Mouse (Mus musculus): ENCODE results near the gene Mul1. TPM values are rescaled to one million over a fixed set of nuclear protein-coding genes. Genes with fewer than 3 reads are reported as not detected.
A peak's percentile ranks its signal among the peaks of the same experiment; 100 is the strongest.

Mul1 gene
- total and polyA plus RNA-seq, 2 experiments from 2014 or later = 21.6 to 36.2 TPM

DNA sequence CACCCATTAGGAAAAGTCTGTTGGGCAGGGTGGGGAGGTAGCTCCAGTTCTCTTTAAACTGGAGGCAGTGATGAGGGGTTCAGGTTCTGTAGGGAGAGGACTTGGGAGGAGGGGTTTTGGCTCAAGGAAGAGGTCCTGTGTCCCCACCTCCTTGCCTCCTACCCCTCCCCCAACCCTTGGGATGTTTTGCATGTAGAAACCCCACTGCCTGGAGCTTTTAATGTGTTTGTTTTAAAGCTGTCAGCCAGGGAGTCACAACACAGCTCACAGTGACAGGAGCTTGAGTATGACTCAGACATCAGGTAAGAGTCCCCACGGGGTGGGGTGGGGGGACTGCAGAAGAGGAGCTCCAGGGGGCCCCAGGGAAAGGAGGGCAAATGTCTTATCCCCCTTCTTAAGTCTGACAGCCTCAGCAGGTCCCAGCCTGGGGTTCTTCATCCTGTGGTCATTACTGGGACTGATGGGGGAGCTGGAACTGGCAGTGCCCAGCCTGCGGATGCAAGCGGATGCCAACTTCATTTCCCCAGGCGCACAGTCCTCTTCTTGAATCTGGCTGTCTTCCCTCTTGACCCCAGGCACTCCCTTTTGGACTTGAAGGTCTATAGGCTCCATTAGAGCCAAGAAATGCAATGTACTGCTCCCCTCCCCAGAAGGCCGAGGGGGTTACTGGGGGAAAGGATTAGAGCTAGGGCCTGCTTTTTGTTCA, 24.4 kb downstream of the Mul1 start:
- Histone ChIP-seq H3K9ac (replicated peaks; ENCODE audit: low read length) (0 out of 2 replicates have a peak overlapping the region, but pooled peaks have one; percentile 21), H3K4me2 (ENCODE audit: low read depth, low read length) (peak overlapping the region; percentile 90), H3K9me3 (ENCODE audit: low read length) (no peaks in the 10 kb centered on the region), H3K27ac (peak overlapping the region; percentile 32; the same call in 1 of the 2 replicates), H3K27me3 (ENCODE audit: insufficient read depth, low read length) (no peaks in the 10 kb centered on the region), H3K36me3 (ENCODE audit: insufficient read depth, low read length) (no peaks in the 10 kb centered on the region), H3K4me3 (ENCODE audit: low read length) (no peak overlapping the region), H3K4me1 (ENCODE audit: insufficient read depth, low read length) (peaks cover 27% of the 10 kb centered on the region)
- ATAC-seq = no peak
- DNase-seq (ENCODE audit: low spot score) = peak; percentile 50
- no peak for TF ChIP-seq CTCF (IDR thresholded peaks at IDR 0.05; ENCODE audit: low read depth)
- WGBS = 26% methylated on average over 5 of the region's 5 CpGs

DNA sequence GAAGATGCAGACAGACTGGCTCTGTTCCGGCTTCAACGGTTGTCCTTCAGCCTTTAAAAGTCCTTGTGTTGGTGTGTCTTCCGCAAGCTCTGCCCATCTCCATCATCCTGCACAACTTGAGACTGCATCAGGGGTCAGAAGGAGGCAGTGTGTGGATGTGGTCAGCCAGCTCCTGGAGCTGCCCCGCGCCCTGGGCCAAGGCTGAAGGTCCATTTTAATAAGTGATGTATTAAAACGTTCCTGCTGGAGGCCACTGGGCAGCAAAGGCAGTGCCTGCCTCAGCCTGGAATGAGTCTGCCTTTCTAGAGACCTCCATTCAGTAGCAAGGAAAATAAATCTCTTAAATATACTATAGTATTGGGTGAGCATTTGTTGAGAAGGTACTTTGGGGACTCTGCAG, 25.3 kb downstream of the Mul1 start:
- DNase-seq (ENCODE audit: low spot score) (no peak), ATAC-seq (no peak)
- TF ChIP-seq CTCF (IDR thresholded peaks at IDR 0.05; ENCODE audit: low read depth) = no peak
- no peak overlapping the region for H3K27ac ChIP-seq
- 70% methylated on average over 6 of the region's 6 CpGs for WGBS
- no peaks in the 10 kb centered on the region for H3K27me3 ChIP-seq (ENCODE audit: insufficient read depth, low read length)
- no peak overlapping the region for H3K4me2 ChIP-seq (ENCODE audit: low read depth, low read length)
- H3K4me3 ChIP-seq (ENCODE audit: low read length) = no peak overlapping the region
- H3K9ac ChIP-seq (replicated peaks; ENCODE audit: low read length) = no peak overlapping the region
- H3K4me1 ChIP-seq (ENCODE audit: insufficient read depth, low read length) = peaks cover 36% of the 10 kb centered on the region
- no peaks in the 10 kb centered on the region for H3K9me3 ChIP-seq (ENCODE audit: low read length)
- no peaks in the 10 kb centered on the region for H3K36me3 ChIP-seq (ENCODE audit: insufficient read depth, low read length)

DNA sequence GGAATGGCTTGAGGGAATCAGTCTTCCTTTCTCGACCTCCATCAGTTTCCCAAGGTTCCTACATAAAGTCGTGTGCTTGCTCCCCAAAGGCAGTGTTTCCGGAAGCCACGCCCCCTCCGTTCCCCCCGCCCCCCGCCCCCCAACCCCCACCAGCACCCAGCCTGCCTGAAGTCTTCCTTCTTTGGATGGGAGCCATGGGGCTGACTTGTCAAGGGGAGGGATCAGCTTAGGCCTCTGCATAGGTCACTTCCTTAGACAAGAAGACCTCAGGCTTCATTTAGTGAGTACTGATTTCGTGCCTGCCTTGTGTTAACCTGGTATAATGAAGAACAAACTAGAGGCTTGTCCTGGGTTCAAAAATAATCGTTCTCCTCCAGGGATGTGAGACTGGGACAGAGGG, 26.4 kb downstream of the Mul1 start:
- H3K4me1 ChIP-seq (ENCODE audit: insufficient read depth, low read length) = peaks cover 44% of the 10 kb centered on the region
- no peak overlapping the region for H3K27ac ChIP-seq
- no peak for TF ChIP-seq CTCF (IDR thresholded peaks at IDR 0.05; ENCODE audit: low read depth)

DNA sequence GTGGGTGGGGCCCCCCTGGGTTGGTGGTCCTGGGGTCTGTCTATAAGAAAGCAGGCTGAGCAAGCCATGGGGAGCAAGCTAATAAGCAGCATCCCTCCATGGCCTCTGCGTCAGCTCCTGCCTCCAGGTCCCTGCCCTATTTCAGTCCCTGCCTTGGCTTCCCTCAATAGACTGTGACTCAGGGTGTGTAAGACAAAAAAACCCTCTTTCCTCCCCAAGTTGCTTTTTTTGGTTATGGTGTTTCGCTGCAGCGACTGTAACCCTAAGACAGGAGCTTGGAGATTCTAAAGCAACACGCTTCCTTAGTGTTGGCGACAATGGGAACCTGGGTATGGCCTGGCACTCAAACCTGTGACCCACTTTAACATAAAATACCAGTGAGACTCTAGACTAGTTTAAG, 27.0 kb downstream of the Mul1 start:
- Histone ChIP-seq H3K4me1 (ENCODE audit: insufficient read depth, low read length) (peaks cover 41% of the 10 kb centered on the region), H3K9ac (replicated peaks; ENCODE audit: low read length) (no peak overlapping the region), H3K27me3 (ENCODE audit: insufficient read depth, low read length) (no peaks in the 10 kb centered on the region), H3K4me2 (ENCODE audit: low read depth, low read length) (no peak overlapping the region), H3K36me3 (ENCODE audit: insufficient read depth, low read length) (no peaks in the 10 kb centered on the region), H3K27ac (no peak overlapping the region), H3K9me3 (ENCODE audit: low read length) (no peaks in the 10 kb centered on the region), H3K4me3 (ENCODE audit: low read length) (no peak overlapping the region)
- WGBS = 97% methylated on average over 5 of the region's 5 CpGs
- ATAC-seq (no peak), DNase-seq (ENCODE audit: low spot score) (no peak)
- TF ChIP-seq CTCF (IDR thresholded peaks at IDR 0.05; ENCODE audit: low read depth) = no peak

More for the DNA sequence above, 26.4 kb downstream of the Mul1 start:
- Histone ChIP-seq H3K4me3 (ENCODE audit: low read length) (no peak overlapping the region), H3K27me3 (ENCODE audit: insufficient read depth, low read length) (no peaks in the 10 kb centered on the region), H3K36me3 (ENCODE audit: insufficient read depth, low read length) (no peaks in the 10 kb centered on the region), H3K9ac (replicated peaks; ENCODE audit: low read length) (no peak overlapping the region), H3K9me3 (ENCODE audit: low read length) (no peaks in the 10 kb centered on the region), H3K4me2 (ENCODE audit: low read depth, low read length) (no peak overlapping the region)
- DNase-seq (ENCODE audit: low spot score) (no peak), ATAC-seq (no peak)
- WGBS = 28% methylated on average over 9 of the region's 9 CpGs

DNA sequence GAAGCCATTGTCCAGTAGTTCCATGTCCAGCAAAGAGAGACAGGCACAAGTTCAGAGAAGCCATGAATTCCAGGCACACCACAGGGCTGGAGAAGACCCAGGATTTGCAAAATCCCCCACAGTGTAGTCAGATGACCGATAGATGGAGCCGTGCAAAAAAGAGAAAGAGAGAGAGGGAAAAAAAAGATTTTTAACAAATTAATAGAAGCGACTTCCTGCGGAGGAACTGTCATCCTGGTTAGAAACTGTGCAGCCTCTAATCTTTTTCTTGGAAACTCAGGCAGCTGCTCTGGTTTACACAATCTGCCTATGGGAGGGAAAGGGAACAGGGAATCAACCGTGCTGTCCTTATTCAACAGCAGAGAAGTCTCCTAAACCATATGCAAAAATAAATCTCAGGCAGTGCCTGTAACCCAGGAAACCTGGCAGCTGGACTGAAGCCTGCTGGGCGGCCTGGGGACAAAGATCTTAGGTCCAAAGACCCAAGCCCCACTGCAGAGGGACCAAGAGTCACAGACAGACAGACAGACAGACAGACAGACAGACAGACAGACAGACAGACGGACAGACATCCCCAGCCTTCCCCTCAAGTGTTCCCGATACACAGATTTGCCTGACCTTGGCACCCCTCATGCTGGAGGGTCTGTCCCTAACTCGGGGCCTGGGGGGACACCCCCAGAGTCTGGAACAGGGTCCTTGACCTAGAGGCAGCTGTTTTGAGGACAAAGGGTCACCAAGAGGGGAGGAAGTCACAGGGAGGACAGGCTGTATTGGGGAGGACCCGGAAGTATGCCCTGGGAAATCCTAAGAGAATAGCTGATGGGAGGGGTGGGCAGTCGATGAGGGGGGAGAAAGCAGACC, 28.7 kb downstream of the Mul1 start:
- TF ChIP-seq CTCF (IDR thresholded peaks at IDR 0.05; ENCODE audit: low read depth) = peak; percentile 59
- peak; percentile 63 for ATAC-seq
- Histone ChIP-seq H3K27me3 (ENCODE audit: insufficient read depth, low read length) (no peaks in the 10 kb centered on the region), H3K4me1 (ENCODE audit: insufficient read depth, low read length) (peaks cover 40% of the 10 kb centered on the region), H3K36me3 (ENCODE audit: insufficient read depth, low read length) (no peaks in the 10 kb centered on the region), H3K4me3 (ENCODE audit: low read length) (no peak overlapping the region), H3K27ac (peak overlapping the region; percentile 83), H3K9ac (replicated peaks; ENCODE audit: low read length) (0 out of 2 replicates have a peak overlapping the region, but pooled peaks have one; percentile 37), H3K9me3 (ENCODE audit: low read length) (no peaks in the 10 kb centered on the region), H3K4me2 (ENCODE audit: low read depth, low read length) (peak overlapping the region; percentile 42)
- DNase-seq (ENCODE audit: low spot score) = peak; percentile 82
- WGBS = under 1% methylated on average over 11 of the region's 11 CpGs

DNA sequence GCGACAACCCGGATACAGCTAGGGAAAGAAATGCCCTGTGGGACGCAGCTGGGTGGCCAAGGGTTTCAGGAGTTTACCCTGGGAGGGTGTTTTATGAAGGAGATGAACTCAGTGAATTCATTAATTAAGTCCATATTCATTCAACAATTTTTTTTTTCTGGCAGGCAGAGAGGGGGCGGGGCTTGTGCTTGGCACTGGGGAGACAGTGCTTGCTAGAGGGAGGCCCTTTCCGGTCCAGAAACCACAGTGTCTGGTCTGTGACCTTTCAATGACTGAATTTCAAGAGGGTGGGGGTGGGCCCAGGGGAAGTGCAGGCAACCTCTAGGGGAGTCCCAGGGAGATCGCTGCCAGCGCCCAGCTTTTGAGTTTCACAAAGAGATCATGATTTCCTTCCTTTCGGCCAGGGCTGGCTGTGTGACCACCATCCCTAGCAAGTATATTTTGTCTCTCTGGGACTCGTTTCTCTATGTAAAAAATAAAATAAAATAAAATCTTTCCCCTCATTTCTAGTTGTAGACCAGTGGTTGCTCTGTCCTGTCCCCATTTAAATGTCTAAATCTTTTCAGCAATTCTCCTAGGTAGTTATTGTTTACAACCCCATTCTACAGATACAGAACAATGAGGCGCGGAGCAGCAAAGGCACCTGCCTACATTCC, 29.5 kb downstream of the Mul1 start:
- H3K36me3 ChIP-seq (ENCODE audit: insufficient read depth, low read length) = no peaks in the 10 kb centered on the region
- peaks cover 33% of the 10 kb centered on the region for H3K4me1 ChIP-seq (ENCODE audit: insufficient read depth, low read length)
- peak overlapping the region; percentile 42 for H3K4me2 ChIP-seq (ENCODE audit: low read depth, low read length)
- DNase-seq (ENCODE audit: low spot score) (peak; percentile 81), ATAC-seq (peak; percentile 58)
- no peaks in the 10 kb centered on the region for H3K27me3 ChIP-seq (ENCODE audit: insufficient read depth, low read length)
- H3K9me3 ChIP-seq (ENCODE audit: low read length) = no peaks in the 10 kb centered on the region
- 0 out of 2 replicates have a peak overlapping the region, but pooled peaks have one; percentile 37 for H3K9ac ChIP-seq (replicated peaks; ENCODE audit: low read length)
- 5% methylated on average over 11 of the region's 11 CpGs for WGBS
- TF ChIP-seq CTCF (IDR thresholded peaks at IDR 0.05; ENCODE audit: low read depth) = no peak
- no peak overlapping the region for H3K4me3 ChIP-seq (ENCODE audit: low read length)
- peak overlapping the region; percentile 83 for H3K27ac ChIP-seq

All from hindbrain, postnatal 0 days (tissue).